Mouse (Mus musculus) lung, postnatal 0 days (tissue): ENCODE results near the gene Top3b. TPM values are rescaled to one million over a fixed set of nuclear protein-coding genes. Genes with fewer than 3 reads are reported as not detected.

Source experiments
- ATAC-seq: fragments of 200-750 bp; cut with Nextera tagmentation; 2 replicates; pipeline ENCODE4 v1.8.0; 2017; ENCODE audit warnings: moderate library complexity
- DNase-seq: peaks from one replicate; pipeline ENCODE4 v3.0.0-alpha.2; 2016; ENCODE audit warnings: low spot score
- H3K27ac ChIP-seq: fragments of 300-500 bp; sonication (generic); 2 replicates; pipeline ENCODE4 v1.5.1; 2014; ENCODE audit warnings: antibody characterized with exemption, mild to moderate bottlenecking, low read length, mixed read lengths
- H3K27me3 ChIP-seq: fragments of 300-500 bp; sonication (generic); replicated peaks from 2 replicates; pipeline ENCODE4 v1.6.1; 2014; ENCODE audit warnings: low read length, mixed read lengths; ENCODE audit not compliant: insufficient read depth
- H3K36me3 ChIP-seq: fragments of 300-500 bp; sonication (generic); 2 replicates; pipeline ENCODE4 v1.6.1; 2014; ENCODE audit warnings: low read length, mixed read lengths; ENCODE audit not compliant: insufficient read depth
- H3K4me1 ChIP-seq: fragments of 300-500 bp; sonication (generic); 2 replicates; pipeline ENCODE4 v1.6.1; 2014; ENCODE audit warnings: antibody characterized with exemption, low read depth, low read length, mixed read lengths; ENCODE audit not compliant: insufficient read depth
- H3K4me2 ChIP-seq: fragments of 300-500 bp; sonication (generic); replicated peaks from 2 replicates; pipeline ENCODE4 v1.6.1; 2014; ENCODE audit warnings: low read depth, mild to moderate bottlenecking, low read length, moderate library complexity, mixed read lengths
- H3K4me3 ChIP-seq: fragments of 300-500 bp; sonication (generic); 2 replicates; pipeline ENCODE4 v1.5.1; 2014; ENCODE audit warnings: low read depth, low read length
- H3K9ac ChIP-seq: fragments of 300-500 bp; sonication (generic); replicated peaks from 2 replicates; pipeline ENCODE4 v1.6.1; 2014; ENCODE audit warnings: low read depth, mild to moderate bottlenecking
- H3K9me3 ChIP-seq: fragments of 300-500 bp; sonication (generic); 2 replicates; pipeline ENCODE4 v1.6.1; 2016; ENCODE audit warnings: low read length, mixed read lengths
- CTCF ChIP-seq: IDR thresholded peaks from 2 replicates; pipeline ENCODE4 v1.5.1; 2016; ENCODE audit warnings: antibody characterized with exemption, mild to moderate bottlenecking
- EP300 ChIP-seq: IDR thresholded peaks from 2 replicates; pipeline ENCODE4 v1.6.1; 2016; ENCODE audit warnings: antibody characterized with exemption, mild to moderate bottlenecking, control low read depth
- WGBS: fragments of 180-500 bp; shearing (Covaris S2); extraction: QIAGEN DNeasy Blood & Tissue Kit; methylation state at CpG from one replicate; pipeline ENCODE4 v1.1.7; 2014; 5-methylcytosine and 5-hydroxymethylcytosine counted together
- polyA plus RNA-seq: library from polyadenylated mRNA; unstranded; fragments of >200 nt; fragmentation: Nextera tagmentation; extraction: Ambion mirVana; gene quantifications from 2 replicates; pipeline ENCODE4 v1.2.1, GENCODE M21; 2015

The Top3b gene
- polyA plus RNA-seq, 1 experiment from 2014 or later: 51.7 TPM

DNA sequence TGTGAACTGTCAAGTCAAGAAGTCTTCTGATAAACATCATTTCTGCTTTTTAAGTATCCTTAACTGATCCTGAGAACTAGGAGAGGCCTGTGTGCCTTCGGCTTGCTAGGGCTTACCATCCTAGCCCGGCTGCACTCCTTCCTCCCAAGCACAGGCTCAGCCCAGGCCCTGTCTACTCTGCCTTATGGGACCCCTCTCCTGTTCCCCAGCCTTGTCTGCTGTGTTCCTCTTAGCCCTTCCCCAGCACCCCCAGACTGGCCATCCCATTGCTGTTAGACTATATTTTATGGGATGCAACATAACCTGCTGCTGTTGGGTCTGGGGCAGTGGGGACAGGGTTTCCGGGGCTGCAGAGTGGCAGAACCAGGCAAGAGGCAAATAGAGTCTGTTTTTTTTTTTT, 59.8 kb downstream of the Top3b start:
- Histone ChIP-seq H3K27me3 (no peaks in the 10 kb centered on the region), H3K4me3 (no peak overlapping the region), H3K9ac (no peak overlapping the region), H3K4me2 (no peak overlapping the region), H3K9me3 (no peaks in the 10 kb centered on the region), H3K4me1 (no peaks in the 10 kb centered on the region), H3K27ac (no peak overlapping the region), H3K36me3 (peaks cover 6% of the 10 kb centered on the region; the same call in 1 of the 2 replicates)
- no peak for TF ChIP-seq EP300
- no peak for TF ChIP-seq CTCF
- ATAC-seq (no peak), DNase-seq (no peak)
- 80% methylated on average over 3 of the region's 3 CpGs for WGBS

DNA sequence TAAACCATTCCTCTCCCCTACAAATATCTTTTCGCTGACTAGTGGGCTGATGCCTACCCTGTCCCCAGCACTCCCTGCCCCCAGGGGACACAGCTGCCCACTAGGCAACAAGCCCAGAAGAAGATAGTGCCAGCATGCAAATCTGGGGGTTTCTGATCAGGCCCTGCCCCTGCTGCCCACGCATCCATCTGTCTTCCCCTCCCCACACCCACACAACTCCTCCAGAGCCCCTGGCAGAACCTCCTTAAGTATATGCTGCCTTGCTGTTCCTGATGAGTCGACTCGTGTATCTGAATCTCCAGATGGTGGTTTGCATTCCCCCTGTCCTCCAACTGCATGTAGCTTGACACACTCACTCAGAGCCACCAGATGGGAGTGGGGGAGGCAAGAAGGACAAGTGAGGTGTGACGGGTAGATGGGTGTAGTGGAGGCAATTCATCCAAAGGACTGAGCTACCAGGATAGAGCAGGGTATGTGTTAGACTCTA, 60.3 kb downstream of the Top3b start:
- TF ChIP-seq EP300: no peak
- no peak for TF ChIP-seq CTCF
- H3K4me2 ChIP-seq: no peak overlapping the region
- H3K4me3 ChIP-seq: no peak overlapping the region
- H3K9ac ChIP-seq: no peak overlapping the region
- DNase-seq (no peak), ATAC-seq (no peak)
- no peaks in the 10 kb centered on the region for H3K9me3 ChIP-seq
- no peak overlapping the region for H3K27ac ChIP-seq
- H3K36me3 ChIP-seq: peaks cover 6% of the 10 kb centered on the region; the same call in 1 of the 2 replicates
- H3K4me1 ChIP-seq: no peaks in the 10 kb centered on the region
- WGBS: 66% methylated on average over 5 of the region's 5 CpGs
- H3K27me3 ChIP-seq: no peaks in the 10 kb centered on the region

DNA sequence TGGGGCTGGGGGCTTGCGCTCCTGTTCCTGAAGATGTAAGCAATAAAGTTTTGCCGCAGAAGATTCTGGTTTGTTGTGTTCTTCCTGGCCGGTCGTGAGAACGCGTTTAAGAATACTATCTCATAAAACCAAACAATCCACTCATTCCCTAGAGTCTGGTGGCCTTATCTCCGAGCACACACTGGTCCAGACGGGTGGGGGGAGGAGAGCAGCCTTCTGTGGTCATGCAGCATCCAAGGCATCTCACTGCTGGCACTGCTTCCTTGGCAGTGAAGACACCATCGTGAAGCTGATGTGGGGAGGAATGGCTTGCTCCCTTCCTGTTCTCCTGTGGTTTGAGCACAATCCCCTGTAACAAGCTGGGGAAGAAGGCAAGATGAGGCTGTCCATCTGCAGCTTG, 69.0 kb downstream of the Top3b start:
- ATAC-seq (no peak), DNase-seq (no peak)
- Histone ChIP-seq H3K4me3 (no peak overlapping the region), H3K36me3 (no peaks in the 10 kb centered on the region), H3K4me1 (no peaks in the 10 kb centered on the region), H3K27ac (no peak overlapping the region), H3K27me3 (no peaks in the 10 kb centered on the region), H3K4me2 (no peak overlapping the region), H3K9ac (no peak overlapping the region), H3K9me3 (no peaks in the 10 kb centered on the region)
- TF ChIP-seq CTCF (no peak), EP300 (no peak)
- WGBS: 91% methylated on average over 9 of the region's 9 CpGs

DNA sequence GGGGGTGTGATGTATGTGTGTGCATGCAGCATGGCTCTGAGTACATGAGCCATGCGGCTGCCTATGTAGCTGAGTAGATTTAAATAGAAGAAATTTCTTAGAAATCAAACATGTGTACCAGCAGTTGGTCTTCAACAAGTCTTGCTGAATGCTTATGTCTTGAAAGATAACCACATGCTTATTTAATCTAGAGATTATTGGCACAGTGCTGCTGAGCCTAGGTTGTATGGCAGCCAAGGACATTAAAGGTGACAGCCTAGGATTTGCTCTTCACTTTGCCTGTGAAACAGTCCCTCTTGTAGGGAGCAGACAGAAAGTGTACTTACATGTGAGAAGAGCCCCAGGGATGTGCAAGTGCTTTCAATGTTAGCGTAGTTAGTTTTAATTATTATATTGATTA, 70.5 kb downstream of the Top3b start:
- no peaks in the 10 kb centered on the region for H3K4me1 ChIP-seq
- ATAC-seq (no peak), DNase-seq (no peak)
- 89% methylated on average over 2 of the region's 2 CpGs for WGBS
- TF ChIP-seq EP300 (no peak), CTCF (no peak)
- no peaks in the 10 kb centered on the region for H3K27me3 ChIP-seq
- no peak overlapping the region for H3K9ac ChIP-seq
- no peak overlapping the region for H3K27ac ChIP-seq
- no peak overlapping the region for H3K4me2 ChIP-seq
- no peaks in the 10 kb centered on the region for H3K9me3 ChIP-seq
- no peak overlapping the region for H3K4me3 ChIP-seq
- no peaks in the 10 kb centered on the region for H3K36me3 ChIP-seq

Other genes starting within 250 kb of the Top3b start
- not detected in 2 replicates for gene Olfr19, start 194.3 kb upstream of the Top3b start, polyA plus RNA-seq
- gene Spag6l, start 41.3 kb upstream of the Top3b start, polyA plus RNA-seq: 13.0 and 14.1 TPM in 2 replicates
- 0.60 and 1.0 TPM in 2 replicates for gene Igll1, start 6.8 kb upstream of the Top3b start, polyA plus RNA-seq
- gene Vpreb1, start 107 bp downstream of the Top3b start, polyA plus RNA-seq: 2.2 and 2.3 TPM in 2 replicates
- gene Ppm1f, start 25.7 kb downstream of the Top3b start, polyA plus RNA-seq: 24.9 and 26.8 TPM in 2 replicates
- 110 and 117 TPM in 2 replicates for gene Mapk1, start 112.6 kb downstream of the Top3b start, polyA plus RNA-seq
- gene Ypel1, start 199.0 kb downstream of the Top3b start, polyA plus RNA-seq: 10.6 and 15.1 TPM in 2 replicates
- gene Ppil2, start 240.5 kb downstream of the Top3b start, polyA plus RNA-seq: 82.2 and 91.4 TPM in 2 replicates